Mouse (Mus musculus): Measurements from ENCODE around the gene Ush1g.
A peak's percentile ranks its signal among the peaks of the same experiment; 100 is the strongest.

The Ush1g gene

DNA sequence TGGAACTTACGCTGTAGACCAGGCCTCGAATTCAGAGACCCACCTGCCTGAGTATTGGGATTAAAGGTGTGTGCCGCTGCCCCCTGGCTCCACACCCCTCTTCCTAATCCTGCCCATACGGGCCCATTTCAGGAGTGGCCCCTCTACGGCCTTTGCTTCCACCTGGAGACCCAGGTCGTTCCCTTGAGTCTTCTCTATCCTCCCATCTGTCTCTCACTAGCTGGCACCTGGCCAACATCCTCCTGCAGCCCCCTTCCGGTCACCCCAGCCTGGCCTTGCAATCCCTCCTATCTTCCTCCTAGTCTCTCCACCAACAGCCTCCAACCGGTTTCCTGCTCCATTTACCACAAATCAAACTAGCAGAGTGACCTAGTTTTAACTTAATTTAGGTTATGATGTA, 32.0 kb downstream of the Ush1g start:
- DNase-seq (ENCODE audit: extremely low spot score, low spot score) = no peak

DNA sequence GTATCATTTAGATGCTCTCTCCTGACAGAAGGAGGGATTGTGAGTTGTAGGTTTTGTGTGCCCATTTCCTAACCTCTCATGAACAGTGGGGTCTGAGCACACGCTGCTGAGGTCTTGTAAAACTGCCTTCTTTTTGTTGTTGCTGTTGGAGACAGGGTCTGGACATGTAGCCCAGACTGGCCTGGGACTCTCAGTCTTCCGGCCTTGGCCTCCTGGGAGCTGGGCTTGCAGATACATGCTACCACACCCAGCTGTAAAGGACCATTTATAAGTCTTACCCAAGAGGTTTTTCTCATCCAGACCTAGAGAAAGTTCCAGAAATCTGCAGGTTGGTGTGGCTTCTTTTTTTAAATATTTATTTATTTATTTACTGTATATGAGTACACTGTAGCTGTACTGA, 33.5 kb downstream of the Ush1g start:
- DNase-seq (ENCODE audit: extremely low spot score, low spot score) = no peak

DNA sequence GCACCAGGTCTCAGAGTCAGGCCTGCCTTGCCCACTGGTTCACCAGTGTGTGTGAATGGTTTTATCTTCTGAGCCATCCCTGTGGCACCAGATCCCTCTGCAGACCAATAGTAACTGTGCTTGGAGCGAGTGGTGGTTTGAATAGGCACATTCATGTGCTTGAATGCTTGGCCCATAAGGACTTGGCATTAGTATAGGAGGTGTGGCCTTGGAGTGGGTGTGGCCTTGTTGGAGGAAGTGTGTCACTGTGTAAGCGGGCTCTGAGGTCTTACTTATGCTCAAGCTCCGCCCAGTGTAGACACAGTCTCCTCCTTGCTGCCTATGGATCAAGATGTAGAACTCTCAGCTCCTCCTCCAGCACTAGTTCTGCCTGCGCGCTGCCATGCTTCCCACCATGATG, 34.5 kb downstream of the Ush1g start:
- DNase-seq (ENCODE audit: extremely low spot score, low spot score) = no peak

DNA sequence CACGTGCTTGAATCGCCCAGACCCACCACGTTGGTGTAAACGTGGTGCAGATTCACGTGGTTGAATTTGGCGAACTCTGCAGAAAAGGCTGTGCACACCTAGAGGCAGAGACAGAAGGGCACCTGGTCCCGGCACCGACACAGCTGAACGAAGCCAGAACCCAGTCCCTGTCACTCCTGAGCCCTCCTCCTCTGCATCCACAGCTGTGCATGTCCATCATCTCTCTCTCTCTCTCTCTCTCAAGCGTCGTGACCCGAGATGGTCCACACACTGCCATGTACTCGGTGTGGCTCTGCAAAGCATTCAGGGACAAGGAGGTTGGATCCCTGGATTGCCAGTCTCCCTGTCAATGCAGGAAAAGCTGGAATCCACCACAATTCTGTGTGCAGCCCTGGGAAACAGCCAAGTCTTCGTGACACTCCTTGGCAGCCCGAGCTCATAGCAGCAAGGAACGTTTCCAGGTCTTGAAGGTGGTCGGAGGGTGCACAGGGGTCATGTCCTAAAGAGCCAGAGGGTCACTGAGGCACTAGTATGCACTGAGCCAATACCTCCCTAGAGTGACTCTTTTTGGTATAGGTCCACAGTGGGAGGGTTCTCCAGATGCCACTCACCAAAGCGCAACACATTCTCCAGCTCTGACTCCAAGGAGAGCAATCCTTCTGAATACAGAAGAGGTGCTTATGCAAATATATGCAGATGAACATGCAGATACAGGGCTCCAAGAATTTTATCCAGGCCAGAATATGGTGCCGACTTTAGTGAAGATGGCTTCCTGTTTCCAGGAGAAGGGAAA, 35.4 kb downstream of the Ush1g start:
- no peak for DNase-seq (ENCODE audit: extremely low spot score, low spot score)

DNA sequence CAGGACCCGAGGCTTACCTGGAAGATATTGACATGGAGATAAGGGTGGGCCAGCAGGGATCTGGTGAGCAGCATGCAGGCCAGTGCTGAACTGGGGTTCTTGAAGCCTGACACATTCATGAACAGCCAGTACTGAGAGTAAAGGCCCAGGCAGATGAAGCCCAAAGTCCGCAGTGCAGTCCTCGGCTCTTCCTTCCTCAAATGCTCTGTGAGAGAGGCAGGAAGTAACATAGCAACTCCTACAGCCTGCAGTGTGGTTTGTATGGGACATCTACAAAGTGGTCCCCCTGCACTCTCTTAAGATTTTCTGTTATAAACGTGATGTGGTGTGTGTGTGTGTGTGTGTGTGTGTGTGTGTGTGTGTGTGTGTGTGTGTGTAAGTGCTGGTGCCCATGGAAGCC, 36.6 kb downstream of the Ush1g start:
- DNase-seq (ENCODE audit: extremely low spot score, low spot score) = no peak

DNA sequence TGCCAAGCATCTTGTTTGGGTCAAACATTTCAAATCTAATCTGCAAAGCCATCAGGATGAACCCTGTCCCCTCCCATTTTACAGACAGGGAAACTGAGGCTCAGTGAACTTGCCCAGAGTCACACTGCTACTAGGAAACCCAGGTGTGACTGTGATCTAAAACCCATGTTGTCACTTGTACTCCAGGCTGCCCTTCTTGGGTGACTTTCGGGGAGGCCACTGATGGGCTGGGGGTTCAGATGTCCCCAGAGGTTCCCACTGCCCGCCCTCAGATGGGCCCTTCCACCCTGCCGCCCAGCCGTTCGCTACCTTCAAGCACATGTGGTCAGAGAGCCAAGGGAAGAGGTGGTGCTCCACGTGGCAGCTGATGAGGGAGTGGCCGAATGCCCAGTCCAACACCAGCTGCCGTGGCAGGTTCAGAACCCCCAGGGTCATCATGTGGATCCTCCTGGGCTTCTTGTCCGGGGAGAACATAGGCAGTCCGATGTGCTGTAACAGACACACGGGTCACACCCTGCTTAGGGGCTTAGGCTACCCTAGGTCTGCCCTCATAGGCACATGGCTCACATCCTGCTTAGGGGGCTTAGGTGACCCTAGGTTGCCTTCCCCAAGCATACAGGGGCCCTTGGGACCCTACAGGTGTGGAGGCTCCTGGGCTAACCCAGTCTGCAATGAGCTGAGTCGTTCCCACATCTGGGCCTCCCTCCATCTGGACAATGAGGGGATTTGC, 37.8 kb downstream of the Ush1g start:
- no peak for DNase-seq (ENCODE audit: extremely low spot score, low spot score)

DNA sequence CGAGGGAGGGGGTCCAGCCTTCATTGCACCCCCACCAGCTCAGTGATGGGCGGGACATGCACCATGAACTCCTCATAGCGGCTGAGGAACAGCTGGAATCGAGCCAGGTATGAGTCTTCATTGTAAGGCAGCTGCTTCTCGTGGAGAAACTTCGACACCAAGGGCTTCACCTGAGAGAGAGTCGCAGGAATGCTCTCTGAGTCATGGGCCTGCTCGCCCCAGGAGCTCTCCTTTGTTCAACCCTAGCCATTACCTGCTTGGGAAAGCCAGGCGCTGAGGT, 38.4 kb downstream of the Ush1g start:
- DNase-seq (ENCODE audit: extremely low spot score, low spot score) = no peak

DNA sequence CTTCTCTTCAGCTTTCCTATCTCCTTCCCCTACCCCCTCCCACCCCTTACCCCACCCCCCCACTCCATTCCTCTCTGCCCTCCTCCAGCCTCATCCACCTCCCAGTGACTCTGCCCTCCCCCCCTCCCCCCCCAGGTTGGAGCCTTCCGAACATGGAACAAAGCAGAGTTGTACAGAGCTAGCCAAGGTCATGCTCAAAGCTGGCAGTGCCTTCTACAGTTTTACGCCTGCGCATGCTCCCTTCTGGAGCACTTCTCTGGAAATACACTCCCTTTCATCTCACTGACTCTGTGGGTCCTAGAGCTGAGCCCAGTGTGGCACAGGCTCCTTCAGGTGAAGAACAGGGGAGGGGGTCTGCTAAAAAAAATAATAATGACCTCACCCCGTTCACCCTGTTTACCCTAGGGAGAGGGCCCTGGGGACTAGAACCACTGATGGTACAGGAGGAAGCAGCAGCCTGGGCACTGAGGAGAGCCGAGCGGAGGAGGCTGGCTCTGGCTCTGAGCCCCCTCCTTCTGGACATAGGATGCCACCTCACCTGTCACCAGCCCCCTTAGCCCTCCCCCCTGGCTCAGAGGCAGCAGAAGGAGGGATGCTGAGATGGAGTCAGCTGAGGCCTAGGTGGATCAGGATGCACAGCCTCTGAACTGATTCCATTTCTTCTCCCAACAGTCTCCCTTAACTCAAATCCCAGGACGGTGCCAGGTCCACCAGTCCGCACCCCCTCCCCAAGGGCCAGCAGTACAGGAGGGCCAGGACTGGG, 38.9 kb downstream of the Ush1g start:
- no peak for DNase-seq (ENCODE audit: extremely low spot score, low spot score)

DNA sequence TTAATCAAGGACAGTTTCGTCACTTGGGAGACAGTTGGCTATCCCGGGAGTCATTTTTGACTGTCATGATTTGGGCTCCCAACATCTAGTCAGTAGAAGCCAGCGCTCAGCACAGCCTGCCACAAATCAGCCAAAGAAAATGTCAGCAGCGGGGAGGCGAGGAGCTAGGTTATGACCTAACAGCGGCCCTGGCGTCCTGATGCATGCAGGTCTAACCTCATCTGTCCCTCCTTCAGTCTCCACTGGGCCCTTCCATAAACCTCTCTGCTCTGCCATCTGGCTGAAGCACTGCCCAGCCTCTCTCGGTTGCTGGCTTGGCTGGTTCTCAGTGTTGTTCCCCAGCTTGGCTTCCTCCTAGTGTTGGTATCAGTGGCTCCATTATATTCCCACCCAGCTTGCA, 39.5 kb downstream of the Ush1g start:
- no peak for DNase-seq (ENCODE audit: extremely low spot score, low spot score)

DNA sequence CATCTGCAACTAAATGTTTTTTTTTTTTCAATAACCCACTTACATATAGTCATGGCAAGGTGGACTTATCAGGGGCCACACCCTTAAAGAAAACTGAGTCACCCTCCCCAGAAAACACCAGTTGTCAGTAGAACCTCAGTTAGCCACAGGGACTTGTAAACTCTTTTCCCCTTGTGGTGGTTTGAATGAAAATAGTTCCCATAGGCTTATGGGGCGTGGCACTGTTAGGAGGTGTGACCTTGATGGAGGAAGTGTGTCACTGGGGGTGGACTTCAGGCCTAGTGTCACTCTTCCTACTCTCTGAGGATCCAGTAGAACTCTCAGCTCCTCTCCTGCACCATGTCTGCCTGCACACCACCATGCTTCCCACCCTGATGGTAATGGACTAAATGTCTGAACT, 42.1 kb downstream of the Ush1g start:
- DNase-seq (ENCODE audit: extremely low spot score, low spot score) = no peak

DNA sequence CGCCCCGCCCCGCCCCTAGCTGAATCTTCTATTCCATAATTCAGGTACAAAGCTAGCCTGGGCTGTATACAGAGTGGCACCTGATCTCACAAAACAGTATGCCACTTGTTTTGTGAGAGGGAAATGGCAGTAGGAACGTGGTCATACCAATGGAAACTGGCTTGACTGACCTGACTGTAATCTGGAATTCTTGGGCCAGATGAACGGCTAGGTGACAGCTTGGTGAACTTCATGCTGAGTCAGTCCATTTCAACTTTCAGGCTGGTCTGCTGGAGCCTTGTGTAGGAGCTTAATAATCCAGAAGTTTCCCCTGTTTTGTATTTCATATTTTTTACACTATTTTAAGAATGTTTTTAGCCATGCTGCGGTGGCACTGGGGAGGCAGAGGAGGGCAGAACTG, 43.7 kb downstream of the Ush1g start:
- no peak for DNase-seq (ENCODE audit: extremely low spot score, low spot score)

DNA sequence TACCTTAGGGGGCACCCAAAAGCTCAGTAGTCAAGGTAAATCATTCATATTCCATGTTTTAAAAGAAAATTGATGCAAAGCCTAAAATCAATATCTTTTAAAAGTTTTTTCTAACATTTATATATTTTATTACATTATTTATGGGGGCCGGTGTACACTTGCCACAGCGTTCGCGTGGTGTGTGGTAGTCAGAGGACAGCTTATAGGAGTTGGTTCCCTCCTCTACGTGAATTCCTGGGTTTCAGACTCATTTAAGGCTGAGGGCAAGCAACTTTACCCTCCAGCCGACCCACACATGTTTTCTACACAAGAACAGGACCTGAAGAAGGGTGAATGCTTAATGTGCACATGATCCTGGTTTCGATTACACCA, 44.3 kb downstream of the Ush1g start:
- DNase-seq (ENCODE audit: extremely low spot score, low spot score) = no peak

DNA sequence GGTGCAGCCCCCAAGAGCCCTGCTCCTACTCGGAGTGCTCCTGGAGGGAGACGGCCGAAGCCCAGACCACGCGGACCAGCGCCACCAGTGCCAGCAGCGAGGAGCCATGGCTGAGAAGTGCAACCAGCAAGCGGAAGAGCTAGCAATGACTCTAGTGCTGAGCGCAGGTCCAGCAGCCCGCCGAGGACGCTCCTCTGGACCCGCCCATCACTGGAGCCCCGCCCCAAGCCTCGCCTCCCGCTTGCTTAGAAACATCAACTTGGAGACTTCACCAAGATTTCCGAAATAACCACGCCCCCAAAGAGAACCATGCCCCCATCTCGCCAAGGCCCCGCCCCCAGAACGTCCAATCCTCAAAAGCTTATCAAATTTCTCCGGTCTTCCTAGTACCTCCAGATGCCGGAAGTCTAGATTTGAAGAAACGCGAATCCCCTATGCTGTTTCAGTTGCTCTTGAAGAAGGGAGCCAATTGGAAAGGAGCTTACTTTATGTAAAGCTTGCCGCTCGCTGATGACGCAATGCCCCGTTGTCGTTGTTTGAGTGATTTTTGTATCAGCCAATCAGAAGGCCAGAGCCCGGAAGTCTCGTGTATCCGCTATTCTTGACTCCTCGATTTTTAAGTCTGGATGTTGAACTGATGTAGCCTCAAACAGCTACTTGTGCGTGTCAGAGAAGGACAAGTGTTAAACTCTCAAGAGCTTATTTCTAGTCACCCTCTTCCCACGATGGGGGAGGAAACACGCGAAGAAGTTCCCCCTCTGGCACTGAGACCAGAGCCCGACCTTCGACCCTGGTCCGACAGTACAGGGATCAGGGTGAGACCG, 44.8 kb downstream of the Ush1g start, which contains the start of gene Fdxr:
TSS of gene Fdxr (minus strand) at position 271 of the 824 bp plus-strand sequence.
- peak; percentile 97 for DNase-seq (ENCODE audit: extremely low spot score, low spot score)

DNA sequence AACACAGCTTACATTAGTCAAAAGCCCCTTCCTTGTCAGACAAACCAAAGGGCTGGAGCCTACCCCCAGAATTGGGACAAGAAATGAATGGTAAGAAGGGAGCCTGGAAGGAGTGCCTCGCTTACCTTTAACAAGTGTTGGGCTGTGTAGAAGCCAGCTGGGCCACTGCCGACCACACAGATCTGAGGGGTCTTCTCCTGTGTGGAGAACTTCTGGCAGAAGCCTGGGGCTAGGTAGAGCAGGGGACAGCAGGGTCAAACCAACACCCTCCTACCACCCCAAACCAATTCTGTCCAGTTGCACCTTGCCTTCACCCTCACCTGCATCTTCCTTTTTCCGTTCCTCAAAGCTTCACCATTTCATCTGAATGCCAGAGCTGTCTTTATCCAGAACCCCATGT, 45.9 kb downstream of the Ush1g start:
- no peak for DNase-seq (ENCODE audit: extremely low spot score, low spot score)

DNA sequence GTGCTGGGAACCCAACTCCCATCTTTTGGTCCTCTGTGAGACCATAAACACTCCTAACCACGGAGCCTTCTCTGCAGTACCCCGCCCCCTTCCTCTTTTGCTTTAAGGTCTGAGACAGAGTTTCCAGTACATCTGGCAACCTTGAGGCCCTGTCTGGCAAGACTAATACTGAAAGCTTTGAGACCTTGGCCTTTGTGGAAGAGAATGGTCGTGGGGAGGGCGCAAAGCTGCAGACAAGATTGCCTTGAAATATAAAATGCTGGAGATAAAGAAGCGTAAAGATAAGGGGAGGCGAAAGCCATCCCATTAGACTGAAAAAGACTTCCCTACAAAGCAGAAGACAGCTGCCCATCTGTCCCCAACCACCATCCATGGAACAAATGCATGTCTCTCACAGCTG, 46.3 kb downstream of the Ush1g start:
- no peak for DNase-seq (ENCODE audit: extremely low spot score, low spot score)

DNA sequence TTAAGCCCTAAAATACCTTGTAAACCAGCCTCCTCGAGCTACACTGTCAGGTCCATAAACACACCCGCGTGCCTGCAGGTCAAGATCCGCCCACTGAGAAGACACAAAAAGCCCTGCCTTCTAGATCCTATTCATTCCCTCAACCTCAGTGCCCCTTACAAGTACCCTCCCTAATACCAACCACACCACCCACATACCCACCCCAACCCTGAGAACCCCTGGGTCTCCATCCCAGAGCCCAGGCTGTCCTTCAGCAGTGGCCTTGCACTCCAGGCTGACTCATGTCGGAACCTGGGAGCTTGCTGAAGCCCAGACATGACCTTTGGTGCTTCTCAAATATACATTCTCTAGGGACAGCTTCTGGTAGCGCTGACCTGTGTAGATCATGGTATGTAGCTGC, 47.1 kb downstream of the Ush1g start:
- DNase-seq (ENCODE audit: extremely low spot score, low spot score) = no peak

DNA sequence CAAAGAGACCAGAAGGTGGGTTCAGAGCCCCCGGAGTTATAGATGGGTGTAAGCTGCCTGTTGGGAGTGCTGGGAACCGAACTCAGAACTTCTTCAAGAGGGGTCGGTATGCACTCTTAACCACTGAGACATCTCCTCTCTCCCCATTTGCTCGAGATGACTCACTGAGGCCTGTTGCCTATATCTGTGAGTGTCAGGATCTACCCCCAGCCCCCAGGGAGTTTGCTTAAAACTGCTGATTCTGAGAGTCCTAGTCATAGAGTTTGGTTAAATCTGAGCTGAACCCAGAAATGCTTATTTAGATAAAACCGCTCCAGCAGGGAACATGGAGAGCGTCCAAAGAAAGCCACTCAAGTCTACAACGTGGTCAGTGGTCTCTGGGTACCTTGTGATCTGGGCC, 47.7 kb downstream of the Ush1g start:
- no peak for DNase-seq (ENCODE audit: extremely low spot score, low spot score)

DNA sequence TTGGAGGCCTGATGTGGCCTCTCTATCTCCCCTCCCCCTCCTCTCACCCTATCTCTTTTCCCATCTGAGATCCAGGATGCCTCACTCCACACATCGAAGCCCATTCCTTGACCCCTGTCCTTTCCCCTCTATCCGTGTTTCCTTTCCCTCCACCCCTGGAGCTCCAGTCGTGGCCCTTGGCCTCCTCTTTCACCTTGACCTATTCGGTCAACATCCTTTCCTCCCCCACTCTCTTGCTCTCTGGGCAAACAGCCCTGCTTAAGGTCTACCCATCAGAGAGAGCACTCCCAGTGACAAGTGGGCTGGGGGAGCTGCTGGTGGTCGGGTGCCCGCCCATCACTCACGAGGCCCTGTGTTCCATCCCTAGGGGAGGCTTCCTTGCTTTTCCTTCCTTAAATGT, 48.1 kb downstream of the Ush1g start:
- DNase-seq (ENCODE audit: extremely low spot score, low spot score) = no peak

DNA sequence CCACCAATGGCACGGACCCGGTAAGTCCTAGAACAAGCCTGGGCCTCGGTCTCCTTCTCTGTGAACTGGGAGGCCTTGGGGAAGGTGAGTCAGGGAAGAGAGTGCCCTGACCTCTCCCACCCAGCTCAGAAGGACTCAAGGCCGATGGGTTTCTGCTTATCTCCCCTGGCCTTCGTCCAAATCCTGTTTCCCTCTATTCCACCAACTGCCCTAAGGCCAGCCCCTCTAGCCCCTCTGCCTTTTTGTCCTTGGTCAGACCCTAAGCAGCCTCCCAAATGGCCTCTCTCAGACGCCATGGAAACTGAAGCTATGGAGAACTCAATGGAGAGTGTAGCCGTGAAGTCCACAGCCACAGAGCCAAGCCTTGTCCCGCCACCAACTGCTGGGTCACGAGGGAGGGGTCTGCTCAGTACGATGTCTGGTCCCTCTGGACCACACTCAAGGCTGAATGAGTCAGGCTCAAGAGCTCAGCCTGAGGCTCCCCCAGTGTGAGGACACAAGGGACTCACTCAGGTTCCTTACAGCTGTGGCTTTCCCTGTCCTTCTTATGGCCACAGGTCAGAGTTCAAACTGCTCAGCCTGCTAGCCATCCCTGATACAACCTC, 48.8 kb downstream of the Ush1g start:
- no peak for DNase-seq (ENCODE audit: extremely low spot score, low spot score)

DNA sequence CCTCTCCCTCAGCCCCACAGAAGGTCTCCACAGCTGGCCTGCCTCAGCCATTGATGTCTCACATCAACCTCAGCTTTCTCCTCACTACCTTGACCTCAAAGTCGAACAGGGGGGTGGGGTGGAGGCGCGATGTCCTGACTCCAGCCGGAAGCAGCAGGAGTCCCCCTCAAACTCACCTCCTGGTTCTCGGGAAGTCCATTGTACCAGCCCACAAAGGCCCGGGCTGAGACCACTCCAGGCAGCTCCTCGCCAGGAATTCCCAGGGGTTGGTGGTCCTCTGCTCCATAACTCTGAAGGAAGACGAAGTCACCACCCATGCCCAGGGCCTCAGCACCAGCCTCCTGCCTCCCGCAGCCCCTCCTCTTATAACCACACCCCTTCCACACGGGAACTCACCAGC, 50.4 kb downstream of the Ush1g start:
- DNase-seq (ENCODE audit: extremely low spot score, low spot score) = no peak

DNA sequence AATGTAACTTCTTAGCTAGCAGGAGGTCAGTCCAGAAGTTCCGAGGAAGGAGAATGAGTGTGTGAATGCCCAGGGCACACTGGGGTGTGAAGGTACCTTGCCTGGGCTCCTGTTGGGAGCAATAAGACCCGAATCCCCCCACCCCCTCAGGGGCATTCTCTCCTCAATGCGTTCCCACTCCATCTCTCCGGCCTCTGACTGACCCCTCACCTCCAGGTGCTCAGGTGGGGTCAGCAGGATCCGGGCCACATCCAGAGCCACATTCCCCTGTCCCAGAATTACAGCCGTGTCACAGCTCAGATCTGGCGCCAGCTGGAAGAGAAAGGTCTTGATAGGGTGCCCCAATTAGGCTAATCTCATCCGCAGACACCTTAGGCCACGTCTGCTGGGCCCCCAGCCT, 50.8 kb downstream of the Ush1g start:
- no peak for DNase-seq (ENCODE audit: extremely low spot score, low spot score)
